Mouse (Mus musculus): ENCODE results near the gene Hdac6.

Hdac6 gene

DNA sequence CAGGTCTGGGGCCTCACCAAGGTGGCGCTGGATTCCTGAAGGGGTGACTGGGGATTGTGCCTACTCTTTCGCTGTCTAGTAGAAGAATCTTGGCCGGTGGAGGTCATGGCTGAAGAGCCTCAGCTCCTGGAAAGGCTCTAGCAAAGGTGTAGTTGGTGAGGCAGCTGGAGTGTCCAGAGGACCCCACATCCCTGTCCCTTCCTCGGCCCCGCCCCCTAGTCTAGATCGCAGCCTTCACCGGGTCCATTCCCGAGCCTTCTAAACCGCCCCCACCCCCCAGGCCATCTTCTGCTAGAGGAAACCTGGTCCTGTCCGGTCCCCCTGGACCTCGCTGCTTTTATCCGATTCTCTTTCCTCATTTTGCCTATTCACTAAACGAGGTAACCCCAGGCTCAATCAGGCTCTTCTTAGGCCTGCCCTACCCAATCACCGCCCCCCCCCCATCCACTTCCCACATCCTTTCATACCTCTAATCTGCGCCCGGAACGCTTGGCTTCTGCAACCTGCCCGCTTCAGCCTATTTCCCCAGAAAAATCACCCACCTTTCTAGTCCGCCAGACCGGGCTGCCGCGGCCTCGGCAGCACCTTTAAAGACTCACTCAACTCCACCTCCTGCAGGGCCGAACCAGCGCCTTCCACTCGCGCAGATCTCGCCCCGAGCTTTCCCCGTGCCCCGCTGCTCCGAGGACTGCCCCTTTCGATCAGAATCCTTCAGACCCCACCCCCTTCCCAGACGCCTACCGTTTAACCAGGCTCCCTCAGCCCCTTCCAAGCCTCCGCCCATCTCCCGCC lies at the start of gene Hdac6:
Gene Hdac6, minus strand, starts transcription at position 782 of the 792 bp plus-strand sequence.
- peak; percentile 10 for DNase-seq

GRCm38 (mm10) chrX:7993068-7993735 lies 45.5 kb upstream of the Hdac6 start:
- no peak for DNase-seq

- DNase-seq: peak; percentile 3
These were observed 44.8 kb upstream of the Hdac6 start for GRCm38 (mm10) chrX:7992379-7993067.

DNA sequence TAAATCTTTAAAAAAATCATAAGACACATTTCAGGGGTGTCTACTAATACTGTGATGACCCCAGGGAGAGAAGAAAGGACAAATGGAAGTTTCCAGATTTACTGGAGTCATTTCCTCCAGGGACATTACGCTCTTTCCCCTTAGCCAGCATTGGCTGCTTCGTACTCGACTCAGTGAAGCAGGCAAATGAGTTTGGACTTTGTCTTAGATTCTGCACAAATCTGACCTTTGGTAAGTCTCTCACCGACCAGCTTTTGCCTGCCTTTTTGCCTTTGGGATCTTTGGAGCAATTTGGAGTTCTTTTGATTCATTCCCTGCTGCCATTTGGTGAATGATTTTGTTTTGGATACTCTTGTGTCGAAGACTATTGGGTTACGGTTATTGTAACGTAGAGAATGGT lies 33.7 kb upstream of the Hdac6 start:
- no peak for DNase-seq

DNA sequence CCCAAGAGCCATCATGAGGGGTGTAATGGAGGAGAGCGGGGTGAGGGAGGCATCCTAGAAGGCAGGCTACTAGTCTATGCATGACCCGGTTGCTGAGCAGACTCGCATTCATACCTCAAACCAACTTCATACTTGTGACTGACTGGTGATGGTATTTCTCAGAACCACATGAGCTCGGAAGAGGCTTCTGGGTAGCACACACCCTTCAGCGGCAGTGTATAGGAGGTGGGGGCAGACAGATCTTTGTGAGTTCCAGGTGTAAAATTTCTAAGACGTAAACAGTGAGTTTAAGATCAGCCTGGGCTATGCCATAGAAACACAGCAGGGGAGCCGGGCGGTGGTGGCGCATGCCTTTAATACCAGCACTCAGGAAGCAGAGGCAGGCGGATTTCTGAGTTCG lies 30.2 kb upstream of the Hdac6 start, which contains the start of gene Gata1:
Gene Gata1, minus strand, starts transcription at position 180 of the 400 bp plus-strand sequence.
- DNase-seq: no peak

- DNase-seq: no peak
These were observed 23.6 kb upstream of the Hdac6 start for GRCm38 (mm10) chrX:7971292-7971691.

DNA sequence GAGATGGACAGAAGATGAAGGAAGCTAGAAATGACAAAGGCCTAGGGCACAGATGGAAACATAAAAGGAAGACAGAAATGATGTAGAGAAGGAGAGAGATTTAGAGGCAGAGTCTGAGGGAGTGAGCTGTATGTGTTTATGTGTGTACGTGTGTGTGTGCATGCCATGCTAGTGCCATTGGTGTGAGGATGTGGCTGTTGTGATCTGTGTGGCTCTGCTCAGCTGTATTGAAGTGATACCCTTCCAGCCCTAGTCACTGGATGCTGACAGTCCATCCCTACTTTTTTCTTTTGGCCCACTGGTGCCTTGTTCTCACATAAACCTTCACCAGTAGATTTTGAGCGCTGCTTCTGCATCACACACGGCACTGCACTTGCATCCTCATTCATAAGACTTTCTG lies 21.2 kb upstream of the Hdac6 start:
- no peak for DNase-seq

DNA sequence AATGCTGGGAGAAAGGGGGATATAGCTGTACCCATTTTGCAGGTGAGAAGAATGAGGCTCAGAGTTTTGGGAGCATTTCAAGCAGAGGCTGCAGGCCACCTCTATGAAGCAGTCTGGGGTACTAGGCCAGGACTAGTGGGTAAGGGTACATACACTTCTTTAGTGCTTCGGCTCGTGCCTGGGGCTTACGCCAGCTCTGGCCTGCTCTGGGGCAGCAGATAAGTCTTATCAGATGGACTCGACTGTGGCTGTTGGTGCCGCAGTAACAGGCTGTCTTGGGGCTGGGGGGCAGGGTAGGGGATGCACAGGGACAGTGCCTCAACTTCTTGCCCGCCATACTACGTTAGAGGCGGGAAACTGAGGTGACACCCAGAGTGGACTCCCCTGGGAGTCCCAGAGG lies 20.5 kb upstream of the Hdac6 start:
- no peak for DNase-seq

DNA sequence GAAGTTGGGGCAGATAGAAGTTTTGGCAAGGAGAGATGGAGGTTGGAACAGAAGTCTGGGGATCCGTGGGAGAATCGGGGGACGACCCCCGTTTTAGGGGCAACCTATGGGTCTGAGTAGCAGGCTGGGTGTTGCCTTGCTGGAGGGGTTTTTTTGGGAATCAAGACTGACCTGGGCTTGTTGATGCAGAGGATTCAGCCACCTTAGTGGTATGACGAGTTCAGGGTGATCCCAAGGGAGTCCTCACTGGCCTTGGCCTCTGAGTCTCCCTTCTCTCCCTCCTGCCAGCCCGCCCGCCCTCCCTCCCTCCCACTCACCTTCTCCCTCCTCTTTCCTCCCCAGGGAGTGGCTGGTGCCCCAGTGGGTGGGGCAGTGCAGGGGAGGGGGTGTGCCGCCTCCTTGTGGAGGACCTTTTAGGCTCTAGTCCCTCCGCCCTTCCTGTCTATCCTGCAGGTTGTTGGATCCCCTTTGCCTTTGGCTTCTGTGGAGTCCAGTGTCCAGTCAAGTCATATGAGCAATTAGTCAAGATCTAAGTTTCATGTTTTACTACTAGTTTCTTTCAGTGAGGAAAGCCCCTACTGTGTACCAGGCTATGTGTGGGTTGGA lies 20.0 kb upstream of the Hdac6 start:
- no peak for DNase-seq

DNA sequence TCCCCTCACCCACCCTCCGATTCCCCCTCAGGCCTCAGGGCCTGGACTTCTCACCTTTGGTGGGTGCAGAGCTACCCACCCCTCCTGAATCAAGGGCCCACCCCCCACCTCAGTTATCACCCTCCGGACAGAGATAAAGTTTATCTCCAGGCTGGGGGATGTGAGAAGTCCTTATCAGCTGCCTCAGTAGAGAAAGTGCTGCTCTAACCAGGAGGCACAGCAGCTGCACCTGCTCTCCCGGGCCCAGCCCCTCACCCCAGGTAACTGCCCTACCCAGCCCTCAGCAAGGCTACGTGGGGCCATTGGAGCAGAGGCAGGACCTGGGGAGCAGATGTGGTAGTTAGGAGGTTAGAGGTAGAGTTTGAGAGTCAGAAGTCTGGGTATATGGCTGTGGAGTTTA lies 18.5 kb upstream of the Hdac6 start:
- DNase-seq: no peak

DNA sequence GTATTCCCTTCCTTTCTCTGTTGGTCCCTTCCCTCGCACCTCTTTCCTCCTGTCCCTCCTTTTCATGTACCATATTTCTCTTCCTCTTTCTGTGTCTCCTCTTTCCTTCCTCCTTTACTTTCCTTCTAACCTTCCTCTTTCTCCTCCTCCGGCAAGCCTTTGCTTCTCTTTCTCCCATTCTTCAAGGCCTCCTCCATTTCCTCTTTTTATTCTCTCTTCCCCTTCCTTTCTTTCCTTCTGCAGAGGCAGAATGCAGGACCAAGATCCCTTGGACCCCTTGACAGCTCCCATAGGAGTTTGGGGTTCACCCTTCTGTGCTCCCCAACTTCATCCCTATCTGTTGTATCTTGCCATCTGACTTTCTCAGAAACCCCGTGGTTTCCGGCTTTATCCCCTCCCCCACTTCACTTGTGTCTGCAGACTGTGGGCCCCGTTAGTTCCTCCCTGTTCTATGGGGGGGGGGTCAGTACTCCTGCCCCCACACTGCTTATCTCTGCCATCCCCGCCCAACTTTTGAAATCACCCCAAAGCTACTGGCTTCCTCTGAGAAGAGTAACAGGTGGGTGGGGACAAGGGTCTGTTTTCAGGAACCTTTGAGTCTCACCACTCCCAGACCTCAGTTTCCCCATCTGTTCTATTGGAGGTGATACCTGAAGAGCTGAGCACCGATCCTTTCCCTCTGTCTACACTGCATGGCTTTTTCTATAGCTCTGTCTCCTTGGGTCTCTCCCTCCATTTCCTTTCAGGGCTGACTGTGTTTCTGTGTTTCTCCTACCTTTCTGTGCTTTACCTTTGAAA lies 16.3 kb upstream of the Hdac6 start:
- DNase-seq: peak; percentile 61

DNA sequence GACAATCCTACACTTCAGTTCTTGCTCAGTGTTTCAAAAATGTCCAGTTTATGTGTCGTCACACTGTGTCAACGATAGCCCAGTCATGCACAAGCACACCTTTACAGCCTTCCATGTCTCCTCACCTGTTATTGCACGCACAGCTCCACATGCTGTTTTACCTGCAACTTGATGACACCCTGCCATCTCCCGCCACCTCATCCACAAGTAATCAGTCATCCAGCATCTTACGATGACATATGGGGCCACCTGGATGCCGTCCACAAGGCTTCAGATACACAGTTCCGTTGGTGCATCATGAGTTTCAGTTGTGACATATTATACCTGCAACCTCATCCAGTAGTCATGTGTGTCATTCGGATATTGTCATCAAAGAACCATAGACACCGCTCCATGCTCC lies 11.2 kb upstream of the Hdac6 start:
- no peak for DNase-seq

DNA sequence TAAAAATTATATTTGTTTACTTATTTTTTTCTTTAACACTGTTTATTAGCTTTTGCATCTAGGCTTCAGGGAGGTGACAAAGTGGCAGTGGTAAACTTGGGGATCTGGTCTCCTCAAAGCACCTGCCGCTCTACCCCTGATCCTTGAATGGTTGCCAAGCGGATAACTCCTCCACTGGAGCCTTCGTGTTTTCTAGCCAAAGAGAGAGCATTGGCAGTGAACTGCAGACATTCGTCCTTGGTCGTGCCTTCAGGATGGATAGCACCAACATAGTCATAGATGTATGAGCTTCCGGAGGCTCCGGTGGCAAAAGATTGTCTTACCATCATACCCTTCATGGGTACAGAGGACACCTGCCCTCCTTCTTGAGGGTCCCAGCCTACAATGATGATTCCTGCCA lies 2.4 kb upstream of the Hdac6 start:
- no peak for DNase-seq

- DNase-seq: peak; percentile 78
These were observed 307 bp upstream of the Hdac6 start for GRCm38 (mm10) chrX:7947900-7948492.

- DNase-seq: no peak
These were observed 2.1 kb downstream of the Hdac6 start for GRCm38 (mm10) chrX:7945618-7946017.

DNA sequence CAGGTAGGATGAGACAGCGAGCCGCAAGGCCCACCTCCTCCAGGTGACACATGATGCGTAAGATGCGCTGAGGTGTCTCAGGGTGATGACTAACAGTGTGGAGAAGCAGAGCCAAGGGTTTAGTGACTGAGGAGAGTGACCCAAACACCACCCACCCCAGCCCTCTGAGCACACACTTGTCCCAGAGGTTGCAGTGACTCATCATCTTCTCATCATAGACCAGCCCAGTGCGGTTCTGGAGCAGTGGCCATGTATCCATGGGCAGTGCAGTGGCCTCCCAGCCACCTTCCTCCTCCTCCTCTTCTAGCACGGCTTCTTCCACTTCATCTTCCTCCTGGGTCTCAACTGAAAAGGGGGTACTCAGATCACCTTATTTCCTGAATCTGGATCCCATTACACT lies 10.0 kb downstream of the Hdac6 start:
- DNase-seq: no peak

GRCm38 (mm10) chrX:7936874-7937273 lies 10.8 kb downstream of the Hdac6 start:
- no peak for DNase-seq

DNA sequence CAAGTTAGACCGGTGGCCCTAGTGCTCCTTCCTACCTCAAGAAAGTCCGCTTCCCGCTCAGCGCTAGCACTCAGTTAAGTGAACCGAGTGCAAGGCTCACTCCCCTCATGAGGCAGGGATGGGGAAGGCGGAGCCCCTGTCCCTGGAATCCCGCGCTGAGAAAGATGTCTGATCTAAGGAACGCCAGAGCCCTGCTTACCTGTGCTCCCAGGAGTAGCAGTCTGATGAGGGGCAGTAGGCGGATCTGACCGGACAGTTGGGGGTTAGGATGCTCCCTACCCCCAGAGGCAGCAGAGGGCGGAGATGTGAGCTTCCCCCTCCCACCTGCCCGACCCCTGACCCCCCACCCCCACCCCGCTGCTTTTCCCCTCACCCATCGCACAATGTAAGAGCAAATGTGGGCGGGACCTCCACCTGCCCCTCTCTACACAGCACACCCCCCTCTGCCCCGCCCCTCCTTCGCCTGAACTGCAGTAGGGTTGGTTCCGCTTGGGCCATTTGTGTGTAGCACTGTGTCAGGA lies 19.4 kb downstream of the Hdac6 start, which contains the start of gene Eras:
Gene Eras, minus strand, starts transcription at position 338 of the 521 bp plus-strand sequence.
- DNase-seq: no peak

GRCm38 (mm10) chrX:7927116-7927515 lies 20.6 kb downstream of the Hdac6 start:
- no peak for DNase-seq

GRCm38 (mm10) chrX:7926266-7926665 lies 21.4 kb downstream of the Hdac6 start:
- no peak for DNase-seq

DNA sequence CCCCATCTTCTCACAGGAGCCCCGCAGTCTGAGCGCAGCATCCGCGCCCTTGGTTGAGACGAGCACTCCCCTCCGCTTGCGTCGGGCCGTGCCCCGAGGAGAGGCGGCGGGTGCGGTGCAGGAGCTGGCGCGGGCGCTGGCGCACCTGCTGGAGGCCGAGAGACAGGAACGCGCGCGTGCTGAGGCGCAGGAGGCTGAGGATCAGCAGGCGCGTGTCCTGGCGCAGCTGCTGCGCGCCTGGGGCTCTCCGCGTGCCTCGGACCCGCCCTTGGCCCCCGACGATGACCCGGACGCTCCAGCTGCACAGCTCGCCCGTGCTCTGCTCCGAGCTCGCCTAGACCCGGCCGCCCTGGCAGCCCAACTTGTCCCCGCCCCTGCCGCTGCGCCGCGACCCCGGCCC lies 25.7 kb downstream of the Hdac6 start:
- peak; percentile 6 for DNase-seq
